In genomic region chr2:49450467-49450866, GRCm38 (mm10) we compare ENCODE assay signal across 9 mouse cellular contexts. TPM values are rescaled to one million over a fixed set of nuclear protein-coding genes. Genes with fewer than 3 reads are reported as not detected.
DNase-seq lines count a peak whose midpoint lies in the region; ATAC-seq and TF ChIP-seq lines count a peak whose summit lies in the region.
"Had no signal": no experiment of that assay in that cellular context is flagged by ENCODE, and none has a peak within 500 bp of the region (broad histone marks: within the 10 kb centered on the region; RNA-seq: fewer than 3 reads in every experiment).

No protein-coding gene starts in this region.

- H3K36me3 ChIP-seq in heart, embryonic 12.5 days: no peaks in the 10 kb centered on the region
- H3K36me3 ChIP-seq in E14TG2a.4 (ENCODE audit: insufficient read depth, low read length): no peaks in the 10 kb centered on the region
- H3K36me3 ChIP-seq in forebrain, embryonic 15.5 days: no peaks in the 10 kb centered on the region
- H3K36me3 ChIP-seq in liver, embryonic 16.5 days (ENCODE audit: control insufficient read depth, insufficient read depth): no peaks in the 10 kb centered on the region

- no peaks in the 10 kb centered on the region for H3K9me3 ChIP-seq in heart, embryonic 12.5 days (replicated peaks)
- H3K9me3 ChIP-seq in E14TG2a.4 (ENCODE audit: low read length): no peaks in the 10 kb centered on the region
- no peaks in the 10 kb centered on the region for H3K9me3 ChIP-seq in forebrain, embryonic 15.5 days
- H3K9me3 ChIP-seq in liver, embryonic 16.5 days (replicated peaks; ENCODE audit: control insufficient read depth, low read length): no peaks in the 10 kb centered on the region

- DNase-seq in heart, adult 9 months (ENCODE audit: low spot score in 2 of 2): no peak
- DNase-seq in yolk sac, embryonic 10.5 days (ENCODE audit: low spot score): no peak
- DNase-seq in ovary, postnatal 14 days (ENCODE audit: low spot score): no peak
- DNase-seq in frontal cortex, postnatal 36 days (ENCODE audit: low spot score in 2 of 2): no peak
- DNase-seq: cerebellum, postnatal 14 days had no signal

- 26% methylated on average over 4 of the region's 4 CpGs for WGBS in heart, embryonic 12.5 days
- WGBS in forebrain, embryonic 15.5 days: 7% methylated on average over 4 of the region's 4 CpGs
- WGBS in liver, embryonic 16.5 days (ENCODE audit: insufficient replicate concordance): 21% methylated on average over 4 of the region's 4 CpGs

- H3K27me3 ChIP-seq in heart, embryonic 12.5 days (replicated peaks): no peaks in the 10 kb centered on the region
- no peaks in the 10 kb centered on the region for H3K27me3 ChIP-seq in E14TG2a.4 (ENCODE audit: insufficient read depth, low read length)
- no peaks in the 10 kb centered on the region for H3K27me3 ChIP-seq in forebrain, embryonic 15.5 days
- H3K27me3 ChIP-seq in liver, embryonic 16.5 days (ENCODE audit: control insufficient read depth, insufficient read depth, low read depth, low read length): no peaks in the 10 kb centered on the region; the same call in none of the 2 replicates

- peak overlapping the region; percentile 73 for H3K4me2 ChIP-seq in heart, embryonic 12.5 days
- H3K4me2 ChIP-seq in forebrain, embryonic 15.5 days (replicated peaks): peak overlapping the region; percentile 69
- peak overlapping the region; percentile 77 for H3K4me2 ChIP-seq in liver, embryonic 16.5 days (ENCODE audit: low read depth, low read length)

- 0 out of 2 replicates have a peak, but pooled peaks cover 2% of the 10 kb centered on the region for H3K4me1 ChIP-seq in heart, embryonic 12.5 days (replicated peaks)
- H3K4me1 ChIP-seq in E14TG2a.4 (replicated peaks; ENCODE audit: low read depth, low read length): peaks cover 64% of the 10 kb centered on the region
- peaks cover 32% of the 10 kb centered on the region for H3K4me1 ChIP-seq in forebrain, embryonic 15.5 days
- peaks cover 5% of the 10 kb centered on the region for H3K4me1 ChIP-seq in liver, embryonic 16.5 days (ENCODE audit: control insufficient read depth, low read depth, low read length)

- H3K27ac ChIP-seq in heart, embryonic 12.5 days (ENCODE audit: poor library complexity, severe bottlenecking): no peak overlapping the region
- H3K27ac ChIP-seq in forebrain, embryonic 15.5 days (replicated peaks): peak overlapping the region; percentile 100
- no peak overlapping the region for H3K27ac ChIP-seq in liver, embryonic 16.5 days (ENCODE audit: low read length)

- ATAC-seq in heart, embryonic 12.5 days (ENCODE audit: insufficient number of reproducible peaks, low FRiP score): no peak
- no peak for ATAC-seq in forebrain, embryonic 15.5 days (replicated peaks)
- no peak for ATAC-seq in liver, embryonic 16.5 days (ENCODE audit: low read depth)

- TF ChIP-seq CTCF in E14TG2a.4 (conservative IDR thresholded peaks at IDR 0.05; ENCODE audit: low read length): no peak

- peak overlapping the region; percentile 92 for H3K4me3 ChIP-seq in heart, embryonic 12.5 days
- H3K4me3 ChIP-seq in E14TG2a.4 (replicated peaks; ENCODE audit: low read length): peak overlapping the region; percentile 97
- H3K4me3 ChIP-seq in forebrain, embryonic 15.5 days: peak overlapping the region; percentile 93
- H3K4me3 ChIP-seq in liver, embryonic 16.5 days (ENCODE audit: low read depth, low read length): peak overlapping the region; percentile 99

- H3K9ac ChIP-seq in heart, embryonic 12.5 days: no peak overlapping the region
- peak overlapping the region; percentile 98 for H3K9ac ChIP-seq in forebrain, embryonic 15.5 days (replicated peaks)
- H3K9ac ChIP-seq in liver, embryonic 16.5 days (ENCODE audit: low read depth, low read length): peak overlapping the region; percentile 96

RNA-seq across cellular contexts. Expression of gene Epc2, which starts 0.8 kb away (rescaled TPM):
- polyA plus RNA-seq in heart, embryonic 12.5 days (2016; fragmentation: Nextera tagmentation; extraction: Ambion mirVana): 5.5 and 5.8 TPM in 2 replicates
- polyA plus RNA-seq in forebrain, embryonic 15.5 days (2015; fragmentation: Nextera tagmentation; extraction: Ambion mirVana): 13.2 and 15.4 TPM in 2 replicates
- polyA plus RNA-seq in liver, embryonic 16.5 days (2015; fragmentation: Nextera tagmentation; extraction: Ambion mirVana): 1.8 and 2.0 TPM in 2 replicates
